Mouse (Mus musculus): ENCODE measurements around the gene Itm2b. TPM values are rescaled to one million over a fixed set of nuclear protein-coding genes. Genes with fewer than 3 reads are reported as not detected.

Itm2b gene
- polyA plus RNA-seq, 1 experiment from 2014 or later, result 698 TPM

DNA sequence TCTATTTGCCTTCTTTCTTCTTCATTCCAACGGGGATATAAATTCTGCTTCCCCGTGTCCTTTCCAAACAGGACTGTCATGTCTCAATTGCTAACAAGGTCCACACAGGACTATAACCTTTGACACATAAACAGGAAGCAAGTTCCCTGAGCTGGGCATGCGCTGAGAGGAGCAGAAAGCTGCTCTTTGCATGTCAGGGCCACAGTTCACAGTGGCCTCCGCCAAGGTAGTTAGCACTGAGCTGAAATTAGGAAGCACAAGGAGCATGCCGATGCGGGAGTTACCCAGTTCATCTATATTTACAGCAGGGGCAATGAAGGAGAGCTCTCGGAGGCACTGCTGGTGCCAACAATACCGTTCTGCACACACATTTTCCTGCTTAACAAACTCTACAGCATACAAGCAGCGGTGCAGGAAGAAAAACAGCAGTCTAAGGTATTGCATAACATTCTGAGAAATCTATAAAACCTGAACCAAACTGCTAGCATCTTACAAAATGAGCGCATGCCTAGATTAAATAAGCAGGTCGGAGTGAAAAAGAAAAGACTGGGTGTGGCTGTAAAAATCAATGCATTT is 10.7 kb downstream of the Itm2b start:
- H3K27ac ChIP-seq (ENCODE audit: low read length), result no peak overlapping the region
- peaks cover 9% of the 10 kb centered on the region for H3K4me1 ChIP-seq (ENCODE audit: control insufficient read depth, insufficient read depth, low read length)
- no peak overlapping the region for H3K4me3 ChIP-seq (ENCODE audit: low read depth, low read length)
- no peaks in the 10 kb centered on the region for H3K36me3 ChIP-seq (ENCODE audit: control insufficient read depth, insufficient read depth, low read length)
- H3K27me3 ChIP-seq (ENCODE audit: control insufficient read depth, insufficient read depth, low read depth, low read length), result no peaks in the 10 kb centered on the region
- H3K9ac ChIP-seq (ENCODE audit: low read depth, low read length), result no peak overlapping the region
- H3K4me2 ChIP-seq (ENCODE audit: low read length), result no peak overlapping the region
- no peak for ATAC-seq
- no peaks in the 10 kb centered on the region for H3K9me3 ChIP-seq (replicated peaks; ENCODE audit: control insufficient read depth, low read length, poor library complexity, severe bottlenecking)
- 72% methylated on average over 11 of the region's 11 CpGs for WGBS

DNA sequence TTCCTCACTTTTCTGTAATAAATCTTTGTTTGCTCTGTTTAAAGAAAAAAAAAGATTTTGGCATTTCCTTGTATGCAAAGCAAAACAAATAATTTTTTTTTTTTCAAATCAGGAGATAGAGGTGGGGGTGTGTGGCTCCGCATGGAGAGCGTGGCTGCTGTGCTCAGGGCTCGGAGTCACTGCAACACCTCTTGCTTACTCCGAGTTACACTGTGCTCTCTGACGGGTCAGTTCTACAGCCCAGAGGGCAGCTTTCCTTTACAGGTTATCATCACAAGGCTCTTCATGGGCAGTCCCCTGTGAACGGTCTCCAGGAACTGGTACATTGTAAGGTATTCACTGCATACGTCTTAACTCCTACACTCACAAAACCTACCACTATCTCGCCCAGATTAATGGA is 11.5 kb downstream of the Itm2b start:
- WGBS, result 83% methylated on average over 8 of the region's 8 CpGs
- no peak for ATAC-seq
- H3K9me3 ChIP-seq (replicated peaks; ENCODE audit: control insufficient read depth, low read length, poor library complexity, severe bottlenecking), result no peaks in the 10 kb centered on the region
- no peaks in the 10 kb centered on the region for H3K27me3 ChIP-seq (ENCODE audit: control insufficient read depth, insufficient read depth, low read depth, low read length)
- no peak overlapping the region for H3K9ac ChIP-seq (ENCODE audit: low read depth, low read length)
- no peak overlapping the region for H3K27ac ChIP-seq (ENCODE audit: low read length)
- H3K4me2 ChIP-seq (ENCODE audit: low read length), result no peak overlapping the region
- no peaks in the 10 kb centered on the region for H3K36me3 ChIP-seq (ENCODE audit: control insufficient read depth, insufficient read depth, low read length)
- peaks cover 9% of the 10 kb centered on the region for H3K4me1 ChIP-seq (ENCODE audit: control insufficient read depth, insufficient read depth, low read length)
- H3K4me3 ChIP-seq (ENCODE audit: low read depth, low read length), result no peak overlapping the region

- Histone ChIP-seq H3K36me3 (ENCODE audit: control insufficient read depth, insufficient read depth, low read length) (peaks cover 5% of the 10 kb centered on the region), H3K4me3 (ENCODE audit: low read depth, low read length) (no peak overlapping the region), H3K9me3 (replicated peaks; ENCODE audit: control insufficient read depth, low read length, poor library complexity, severe bottlenecking) (no peaks in the 10 kb centered on the region), H3K27ac (ENCODE audit: low read length) (no peak overlapping the region), H3K4me2 (ENCODE audit: low read length) (no peak overlapping the region), H3K9ac (ENCODE audit: low read depth, low read length) (no peak overlapping the region), H3K27me3 (ENCODE audit: control insufficient read depth, insufficient read depth, low read depth, low read length) (no peaks in the 10 kb centered on the region), H3K4me1 (ENCODE audit: control insufficient read depth, insufficient read depth, low read length) (peaks cover 9% of the 10 kb centered on the region)
- WGBS, result 92% methylated on average over 4 of the region's 4 CpGs
- no peak for ATAC-seq
Measured at GRCm38 (mm10) chr14:73372990-73373389, 12.1 kb downstream of the Itm2b start.

DNA sequence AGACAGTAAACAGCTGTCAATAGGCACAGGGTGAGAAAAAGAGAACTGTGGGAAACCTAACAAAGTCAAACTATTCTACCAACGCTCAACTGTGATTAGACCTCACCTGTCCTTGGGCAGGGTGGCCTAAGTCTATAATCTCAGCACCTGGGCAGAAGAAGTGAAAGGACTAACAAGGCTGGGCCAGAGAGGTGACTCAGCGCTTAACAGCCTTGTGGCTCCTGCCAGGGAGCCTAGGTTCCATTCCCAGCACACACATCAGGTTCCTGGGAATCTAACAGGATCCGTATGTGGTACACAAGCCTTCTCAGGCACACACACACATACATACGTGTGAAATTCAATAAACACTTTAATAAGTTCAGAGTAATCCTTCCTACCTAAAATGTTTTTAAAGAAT is 13.5 kb downstream of the Itm2b start:
- no peak for ATAC-seq
- Histone ChIP-seq H3K9ac (ENCODE audit: low read depth, low read length) (no peak overlapping the region), H3K4me1 (ENCODE audit: control insufficient read depth, insufficient read depth, low read length) (peaks cover 9% of the 10 kb centered on the region), H3K27me3 (ENCODE audit: control insufficient read depth, insufficient read depth, low read depth, low read length) (no peaks in the 10 kb centered on the region), H3K4me2 (ENCODE audit: low read length) (no peak overlapping the region), H3K36me3 (ENCODE audit: control insufficient read depth, insufficient read depth, low read length) (peaks cover 18% of the 10 kb centered on the region), H3K4me3 (ENCODE audit: low read depth, low read length) (no peak overlapping the region), H3K27ac (ENCODE audit: low read length) (no peak overlapping the region), H3K9me3 (replicated peaks; ENCODE audit: control insufficient read depth, low read length, poor library complexity, severe bottlenecking) (no peaks in the 10 kb centered on the region)
- WGBS, result 94% methylated on average over 4 of the region's 4 CpGs

DNA sequence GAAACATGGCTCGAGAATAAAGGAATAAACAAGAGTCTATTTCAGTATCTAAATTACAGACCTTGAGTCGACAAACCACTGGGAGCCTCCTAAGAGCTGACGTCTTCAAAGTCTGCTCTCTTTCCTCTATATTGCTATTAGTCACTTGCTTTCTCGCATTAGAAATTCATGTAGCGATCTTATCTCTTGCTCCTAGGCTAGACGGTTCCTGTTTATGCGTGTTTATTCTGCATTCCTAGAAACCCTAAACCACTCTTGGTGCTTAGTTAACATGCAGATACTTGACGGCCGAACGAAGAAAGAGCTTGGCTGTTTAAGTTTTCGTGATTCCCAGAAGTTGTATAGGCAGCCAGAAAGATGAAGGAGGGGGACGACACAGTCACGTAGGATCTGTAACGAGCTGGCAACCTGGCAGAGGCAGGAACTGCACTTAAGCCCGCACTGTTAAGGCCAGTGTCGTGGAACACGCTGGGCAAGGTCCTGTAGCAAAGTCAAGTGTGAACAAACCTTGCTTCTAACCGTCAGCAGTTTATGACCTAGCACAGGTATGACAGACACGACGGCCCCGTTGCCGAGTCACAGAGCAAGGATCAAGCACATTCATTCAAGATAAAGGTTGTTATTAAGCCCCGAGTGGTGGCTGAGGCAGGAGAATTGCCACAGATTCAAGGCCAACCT is 14.3 kb downstream of the Itm2b start:
- H3K4me1 ChIP-seq (ENCODE audit: control insufficient read depth, insufficient read depth, low read length), result peaks cover 7% of the 10 kb centered on the region
- H3K4me3 ChIP-seq (ENCODE audit: low read depth, low read length), result no peak overlapping the region
- no peak for ATAC-seq
- peaks cover 22% of the 10 kb centered on the region for H3K36me3 ChIP-seq (ENCODE audit: control insufficient read depth, insufficient read depth, low read length)
- H3K9ac ChIP-seq (ENCODE audit: low read depth, low read length), result no peak overlapping the region
- no peaks in the 10 kb centered on the region for H3K9me3 ChIP-seq (replicated peaks; ENCODE audit: control insufficient read depth, low read length, poor library complexity, severe bottlenecking)
- no peaks in the 10 kb centered on the region for H3K27me3 ChIP-seq (ENCODE audit: control insufficient read depth, insufficient read depth, low read depth, low read length)
- no peak overlapping the region for H3K4me2 ChIP-seq (ENCODE audit: low read length)
- no peak overlapping the region for H3K27ac ChIP-seq (ENCODE audit: low read length)
- WGBS, result 83% methylated on average over 23 of the region's 23 CpGs

- Histone ChIP-seq H3K4me2 (ENCODE audit: low read length) (no peak overlapping the region), H3K4me3 (ENCODE audit: low read depth, low read length) (no peak overlapping the region), H3K27ac (ENCODE audit: low read length) (no peak overlapping the region), H3K9me3 (replicated peaks; ENCODE audit: control insufficient read depth, low read length, poor library complexity, severe bottlenecking) (no peaks in the 10 kb centered on the region), H3K9ac (ENCODE audit: low read depth, low read length) (no peak overlapping the region), H3K4me1 (ENCODE audit: control insufficient read depth, insufficient read depth, low read length) (peaks cover 7% of the 10 kb centered on the region; the same call in 1 of the 2 replicates), H3K36me3 (ENCODE audit: control insufficient read depth, insufficient read depth, low read length) (peaks cover 22% of the 10 kb centered on the region), H3K27me3 (ENCODE audit: control insufficient read depth, insufficient read depth, low read depth, low read length) (no peaks in the 10 kb centered on the region)
- 80% methylated on average over 11 of the region's 11 CpGs for WGBS
- ATAC-seq, result no peak
Measured at GRCm38 (mm10) chr14:73370078-73370670, 14.9 kb downstream of the Itm2b start.

DNA sequence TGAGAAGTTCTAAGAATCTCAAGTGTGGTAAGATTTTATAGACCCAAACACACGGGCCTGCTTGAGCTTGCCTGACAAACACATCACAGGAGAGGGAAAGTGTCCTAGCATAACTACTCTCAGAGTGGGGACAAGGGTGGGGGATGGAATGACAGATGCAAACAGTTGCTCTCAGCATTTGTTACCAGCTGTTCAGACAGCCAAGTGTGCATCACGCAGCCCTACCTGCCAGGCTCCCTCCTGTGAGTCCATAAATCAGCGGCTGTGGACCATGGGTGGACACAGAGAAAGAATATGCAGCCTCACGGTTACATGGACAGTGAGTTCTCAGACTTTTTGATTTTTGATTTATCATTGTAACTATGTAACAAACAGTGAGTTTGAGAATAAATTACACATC is 15.5 kb downstream of the Itm2b start:
- Histone ChIP-seq H3K36me3 (ENCODE audit: control insufficient read depth, insufficient read depth, low read length) (peaks cover 24% of the 10 kb centered on the region), H3K27me3 (ENCODE audit: control insufficient read depth, insufficient read depth, low read depth, low read length) (no peaks in the 10 kb centered on the region), H3K4me3 (ENCODE audit: low read depth, low read length) (no peak overlapping the region), H3K4me2 (ENCODE audit: low read length) (no peak overlapping the region), H3K9me3 (replicated peaks; ENCODE audit: control insufficient read depth, low read length, poor library complexity, severe bottlenecking) (no peaks in the 10 kb centered on the region), H3K9ac (ENCODE audit: low read depth, low read length) (no peak overlapping the region), H3K27ac (ENCODE audit: low read length) (no peak overlapping the region), H3K4me1 (ENCODE audit: control insufficient read depth, insufficient read depth, low read length) (peaks cover 6% of the 10 kb centered on the region; the same call in 1 of the 2 replicates)
- no peak for ATAC-seq
- WGBS, result 92% methylated on average over 4 of the region's 4 CpGs

DNA sequence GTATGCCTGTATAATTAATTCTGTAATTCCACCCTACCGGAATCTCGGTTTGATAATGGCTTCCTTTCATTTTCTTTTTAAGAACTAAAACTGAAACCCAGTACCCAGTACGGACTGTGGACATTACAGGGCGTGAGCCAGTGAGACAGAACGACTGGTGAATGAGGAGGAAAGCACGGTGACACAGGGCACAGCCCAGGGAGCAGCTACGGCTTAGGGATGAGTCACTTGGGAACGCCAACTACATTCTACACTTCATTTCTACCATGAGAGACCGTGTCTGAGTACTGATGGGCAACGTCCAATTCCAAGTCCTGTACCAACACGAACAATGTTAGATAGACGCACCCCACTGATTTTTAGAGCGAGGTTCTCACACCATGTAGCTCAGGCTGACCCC is 16.1 kb downstream of the Itm2b start:
- 91% methylated on average over 13 of the region's 13 CpGs for WGBS
- ATAC-seq, result no peak
- H3K9ac ChIP-seq (ENCODE audit: low read depth, low read length), result no peak overlapping the region
- no peak overlapping the region for H3K4me3 ChIP-seq (ENCODE audit: low read depth, low read length)
- H3K9me3 ChIP-seq (replicated peaks; ENCODE audit: control insufficient read depth, low read length, poor library complexity, severe bottlenecking), result no peaks in the 10 kb centered on the region
- H3K4me2 ChIP-seq (ENCODE audit: low read length), result no peak overlapping the region
- H3K27ac ChIP-seq (ENCODE audit: low read length), result no peak overlapping the region
- no peaks in the 10 kb centered on the region for H3K27me3 ChIP-seq (ENCODE audit: control insufficient read depth, insufficient read depth, low read depth, low read length)
- peaks cover 31% of the 10 kb centered on the region for H3K36me3 ChIP-seq (ENCODE audit: control insufficient read depth, insufficient read depth, low read length)
- 0 out of 2 replicates have a peak, but pooled peaks cover 3% of the 10 kb centered on the region for H3K4me1 ChIP-seq (ENCODE audit: control insufficient read depth, insufficient read depth, low read length)

DNA sequence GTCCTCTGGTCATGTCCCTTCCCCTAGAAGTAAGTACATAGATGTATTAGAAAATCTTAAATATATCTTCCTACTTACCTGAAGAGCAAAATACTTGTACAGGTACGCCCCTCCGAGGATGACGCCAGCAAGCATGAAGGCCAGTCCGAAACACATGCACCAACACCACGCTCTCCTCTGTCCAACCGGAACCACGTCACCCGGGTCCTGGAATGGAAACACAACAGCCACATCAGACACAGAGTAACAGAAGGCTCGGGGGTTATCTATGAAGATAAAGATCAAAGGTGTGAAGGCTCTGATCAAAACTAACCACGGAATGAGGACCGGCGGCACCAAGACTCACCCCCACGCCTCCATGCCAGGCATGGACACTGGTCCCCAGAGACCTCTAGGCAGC is 16.9 kb downstream of the Itm2b start:
- Histone ChIP-seq H3K9me3 (replicated peaks; ENCODE audit: control insufficient read depth, low read length, poor library complexity, severe bottlenecking) (no peaks in the 10 kb centered on the region), H3K27me3 (ENCODE audit: control insufficient read depth, insufficient read depth, low read depth, low read length) (no peaks in the 10 kb centered on the region), H3K36me3 (ENCODE audit: control insufficient read depth, insufficient read depth, low read length) (peaks cover 37% of the 10 kb centered on the region), H3K9ac (ENCODE audit: low read depth, low read length) (no peak overlapping the region), H3K4me3 (ENCODE audit: low read depth, low read length) (no peak overlapping the region), H3K27ac (ENCODE audit: low read length) (no peak overlapping the region), H3K4me1 (ENCODE audit: control insufficient read depth, insufficient read depth, low read length) (0 out of 2 replicates have a peak, but pooled peaks cover 3% of the 10 kb centered on the region), H3K4me2 (ENCODE audit: low read length) (no peak overlapping the region)
- ATAC-seq, result no peak
- WGBS, result 98% methylated on average over 13 of the region's 13 CpGs
